Mouse (Mus musculus) kidney, postnatal 14 days (tissue): ENCODE data around the gene Spata31d1b.
"Not testable (repeated sequence)": the region's sequence is repeated elsewhere in the genome, so short reads cannot be mapped to it uniquely, and the experiment has no call there.

ENCODE experiments used
- DNase-seq: peaks from one replicate; pipeline ENCODE4 v3.0.0; 2022; ENCODE audit warnings: mixed read lengths

Gene Spata31d1b

GRCm38 (mm10) chr13:59711984-59712383 is at the start of gene Spata31d1b:
Gene Spata31d1b, plus strand, starts transcription at chr13:59712284.
- DNase-seq: not testable (repeated sequence)

GRCm38 (mm10) chr13:59663939-59664712 is 48.0 kb upstream of the Spata31d1b start:
- peak; percentile 14 for DNase-seq

GRCm38 (mm10) chr13:59667763-59668162 is 44.3 kb upstream of the Spata31d1b start:
- DNase-seq: no peak

GRCm38 (mm10) chr13:59668501-59669093 is 43.5 kb upstream of the Spata31d1b start:
- DNase-seq: peak; percentile 27

GRCm38 (mm10) chr13:59669946-59670345 is 42.1 kb upstream of the Spata31d1b start:
- no peak for DNase-seq

GRCm38 (mm10) chr13:59671521-59671920 is 40.6 kb upstream of the Spata31d1b start:
- DNase-seq: no peak

- DNase-seq: no peak
Observed at GRCm38 (mm10) chr13:59672248-59672647, 39.8 kb upstream of the Spata31d1b start.

GRCm38 (mm10) chr13:59673597-59673996 is 38.5 kb upstream of the Spata31d1b start:
- no peak for DNase-seq

GRCm38 (mm10) chr13:59674215-59674614 is 37.9 kb upstream of the Spata31d1b start:
- DNase-seq: no peak

- DNase-seq: peak; percentile 11
Observed at GRCm38 (mm10) chr13:59674761-59675150, 37.3 kb upstream of the Spata31d1b start.

GRCm38 (mm10) chr13:59675151-59676011 is 36.7 kb upstream of the Spata31d1b start, which contains the start of gene Golm1:
Gene Golm1, minus strand, starts transcription at chr13:59675811.
- peak; percentile 76 for DNase-seq

GRCm38 (mm10) chr13:59676316-59677229 is 35.5 kb upstream of the Spata31d1b start:
- no peak for DNase-seq

GRCm38 (mm10) chr13:59679306-59679705 is 32.8 kb upstream of the Spata31d1b start:
- no peak for DNase-seq

- no peak for DNase-seq
Observed at GRCm38 (mm10) chr13:59679908-59680307, 32.2 kb upstream of the Spata31d1b start.

- DNase-seq: no peak
Observed at GRCm38 (mm10) chr13:59682629-59683028, 29.5 kb upstream of the Spata31d1b start.

- no peak for DNase-seq
Observed at GRCm38 (mm10) chr13:59685236-59685635, 26.8 kb upstream of the Spata31d1b start.

- DNase-seq: peak; percentile 21
Observed at GRCm38 (mm10) chr13:59688338-59688770, 23.7 kb upstream of the Spata31d1b start.

- DNase-seq: no peak
Observed at GRCm38 (mm10) chr13:59689313-59689712, 22.8 kb upstream of the Spata31d1b start.

GRCm38 (mm10) chr13:59689843-59690242 is 22.2 kb upstream of the Spata31d1b start:
- no peak for DNase-seq

GRCm38 (mm10) chr13:59690576-59690975 is 21.5 kb upstream of the Spata31d1b start:
- no peak for DNase-seq

GRCm38 (mm10) chr13:59691478-59691877 is 20.6 kb upstream of the Spata31d1b start:
- no peak for DNase-seq

- no peak for DNase-seq
Observed at GRCm38 (mm10) chr13:59694008-59694407, 18.1 kb upstream of the Spata31d1b start, which contains the start of gene 4921517D22Rik. Gene 4921517D22Rik, minus strand, starts transcription at chr13:59694108.
